Mouse (Mus musculus): ENCODE measurements around the gene Ppfibp1.

GRCm38 (mm10) chr6:147013546-147013945, 125.3 kb downstream of the Ppfibp1 start:
- TF ChIP-seq PAX5 (IDR thresholded peaks at IDR 0.05; ENCODE audit: low read length) = no peak
- TF ChIP-seq CTCF (conservative IDR thresholded peaks at IDR 0.05 in 1 of 2, IDR thresholded peaks at IDR 0.05 in 1 of 2; ENCODE audit: low read depth in 2 of 2, low read length in 2 of 2) = peak in 1 of 2 experiments; percentile 54; a peak in 2 of 4 replicates
- no peak for TF ChIP-seq CHD2 (IDR thresholded peaks at IDR 0.05; ENCODE audit: low read length)
- no peak for TF ChIP-seq NRF1 (IDR thresholded peaks at IDR 0.05; ENCODE audit: low read depth, low read length)
- no peak for TF ChIP-seq USF1 (IDR thresholded peaks at IDR 0.05; ENCODE audit: low read depth, low read length)
